Mouse (Mus musculus): ENCODE measurements around the gene Nos1ap. TPM values are rescaled to one million over a fixed set of nuclear protein-coding genes. Genes with fewer than 3 reads are reported as not detected.

The Nos1ap gene
- polyA plus RNA-seq, 1 experiment from 2014 or later, result 25.1 TPM

DNA sequence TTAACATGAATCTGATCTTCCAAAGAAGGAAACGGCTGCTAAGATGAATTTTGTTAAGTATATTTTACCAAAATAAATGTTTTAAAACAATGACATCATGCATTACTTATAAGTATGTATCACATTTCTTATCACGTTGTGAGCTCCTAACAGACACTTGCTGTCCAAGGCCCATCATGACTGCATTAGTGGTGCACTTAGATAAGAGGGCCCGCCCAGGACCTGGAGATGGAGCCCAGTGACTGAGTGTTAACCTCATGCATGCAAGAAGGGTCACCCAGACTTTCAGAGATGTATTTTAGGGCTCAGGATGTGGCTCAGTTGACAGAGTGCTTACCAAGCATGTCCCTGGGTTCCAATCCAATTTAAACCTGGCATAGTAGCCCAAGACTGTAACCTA, 20.6 kb upstream of the Nos1ap start:
- Histone ChIP-seq H3K4me3 (no peak overlapping the region), H3K36me3 (no peaks in the 10 kb centered on the region), H3K9me3 (no peaks in the 10 kb centered on the region), H3K27ac (peak overlapping the region; percentile 70), H3K27me3 (ENCODE audit: insufficient read depth, poor library complexity, severe bottlenecking) (no peaks in the 10 kb centered on the region), H3K4me1 (peaks cover 20% of the 10 kb centered on the region)
- 68% methylated on average over 3 of the region's 3 CpGs for WGBS
- DNase-seq (ENCODE audit: low spot score), result no peak

DNA sequence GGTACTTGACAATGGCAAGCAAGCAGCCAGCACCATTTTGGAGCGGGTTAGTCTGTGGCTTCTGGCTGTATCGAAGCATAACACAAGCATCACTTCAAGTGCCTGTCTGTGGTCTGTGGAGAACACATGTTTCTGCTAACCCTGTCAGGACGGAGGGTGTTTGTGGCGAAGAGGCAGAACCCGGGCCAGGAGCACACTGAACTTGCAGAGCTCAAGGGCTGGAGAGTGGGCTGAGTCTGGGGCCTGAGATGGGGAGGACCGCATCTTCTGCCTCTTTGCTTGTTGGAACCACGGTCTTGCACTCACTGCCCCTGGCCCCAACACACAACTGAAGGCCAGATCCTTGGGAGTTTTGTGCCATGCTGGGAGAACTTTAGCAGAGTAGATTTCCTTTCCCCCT, 20.2 kb upstream of the Nos1ap start:
- no peak for DNase-seq (ENCODE audit: low spot score)
- H3K27ac ChIP-seq, result peak overlapping the region; percentile 70
- no peaks in the 10 kb centered on the region for H3K9me3 ChIP-seq
- H3K27me3 ChIP-seq (ENCODE audit: insufficient read depth, poor library complexity, severe bottlenecking), result no peaks in the 10 kb centered on the region
- H3K4me3 ChIP-seq, result no peak overlapping the region
- no peaks in the 10 kb centered on the region for H3K36me3 ChIP-seq
- WGBS, result 51% methylated on average over 7 of the region's 7 CpGs
- H3K4me1 ChIP-seq, result peaks cover 24% of the 10 kb centered on the region

DNA sequence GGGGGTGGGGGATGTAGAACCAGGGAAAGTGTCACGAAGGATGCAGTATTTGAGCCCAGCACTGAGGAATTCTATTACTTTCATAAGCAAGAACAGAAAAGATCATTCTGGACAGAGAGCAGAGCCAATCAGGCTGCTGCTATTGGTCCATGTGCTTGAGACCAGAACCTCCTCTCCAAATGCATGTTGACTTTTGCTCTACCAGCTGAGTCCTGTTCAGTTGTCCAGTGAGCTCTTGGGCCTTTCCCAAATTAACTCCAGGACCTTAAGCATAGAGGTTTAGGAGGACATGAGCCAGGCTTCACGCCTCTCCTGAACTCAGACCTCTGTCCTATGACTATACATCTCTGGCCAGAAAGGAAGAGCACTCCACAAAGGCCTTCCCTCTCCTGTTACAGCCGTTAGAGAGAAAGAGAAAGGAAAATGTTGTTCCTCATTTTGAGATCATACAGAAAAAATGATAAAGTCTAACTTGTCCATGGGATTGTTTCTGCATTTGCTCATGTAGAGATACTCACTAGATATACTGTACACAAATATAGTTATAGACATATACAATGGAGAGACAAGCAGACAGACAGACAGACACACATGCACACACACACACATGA, 18.9 kb upstream of the Nos1ap start:
- Histone ChIP-seq H3K4me3 (no peak overlapping the region), H3K9me3 (no peaks in the 10 kb centered on the region), H3K4me1 (peaks cover 37% of the 10 kb centered on the region), H3K36me3 (no peaks in the 10 kb centered on the region), H3K27me3 (ENCODE audit: insufficient read depth, poor library complexity, severe bottlenecking) (no peaks in the 10 kb centered on the region), H3K27ac (no peak overlapping the region)
- no peak for DNase-seq (ENCODE audit: low spot score)
- WGBS, result 78% methylated on average over 3 of the region's 3 CpGs

DNA sequence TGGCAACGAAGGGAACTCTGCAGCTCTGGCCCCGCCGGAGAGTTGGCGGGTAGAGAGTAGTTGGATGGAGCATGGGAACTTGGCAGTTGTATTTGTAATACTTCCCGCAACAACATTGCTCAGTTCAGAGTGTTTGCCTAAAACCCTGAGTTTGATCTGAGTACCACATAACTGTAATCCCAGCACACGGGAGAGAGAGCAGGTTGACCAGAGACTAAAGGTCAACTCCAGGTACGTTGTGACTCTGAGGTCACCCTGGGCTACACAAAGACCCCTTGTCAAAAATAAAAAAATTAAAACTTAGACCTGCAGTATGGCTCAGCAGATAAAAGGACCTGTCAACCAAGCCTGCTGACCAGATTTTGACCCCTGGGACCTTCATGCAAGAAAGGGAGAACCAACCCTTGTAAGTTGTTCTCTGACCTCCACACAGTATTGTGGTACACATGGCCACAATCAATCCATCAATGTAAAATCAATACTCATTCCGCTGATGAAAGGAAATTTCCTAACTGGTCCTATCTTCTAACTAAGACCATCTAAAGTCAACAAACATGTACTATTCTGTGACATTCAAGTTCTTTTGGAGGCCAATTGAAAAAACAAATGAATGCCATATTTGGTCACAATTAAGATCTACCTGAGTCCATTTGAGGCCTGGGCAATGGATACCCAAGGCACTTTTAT, 17.7 kb upstream of the Nos1ap start:
- WGBS, result 87% methylated on average over 8 of the region's 8 CpGs
- Histone ChIP-seq H3K36me3 (no peaks in the 10 kb centered on the region), H3K4me1 (peaks cover 44% of the 10 kb centered on the region), H3K9me3 (no peaks in the 10 kb centered on the region), H3K27ac (no peak overlapping the region), H3K4me3 (no peak overlapping the region), H3K27me3 (ENCODE audit: insufficient read depth, poor library complexity, severe bottlenecking) (no peaks in the 10 kb centered on the region)
- no peak for DNase-seq (ENCODE audit: low spot score)

DNA sequence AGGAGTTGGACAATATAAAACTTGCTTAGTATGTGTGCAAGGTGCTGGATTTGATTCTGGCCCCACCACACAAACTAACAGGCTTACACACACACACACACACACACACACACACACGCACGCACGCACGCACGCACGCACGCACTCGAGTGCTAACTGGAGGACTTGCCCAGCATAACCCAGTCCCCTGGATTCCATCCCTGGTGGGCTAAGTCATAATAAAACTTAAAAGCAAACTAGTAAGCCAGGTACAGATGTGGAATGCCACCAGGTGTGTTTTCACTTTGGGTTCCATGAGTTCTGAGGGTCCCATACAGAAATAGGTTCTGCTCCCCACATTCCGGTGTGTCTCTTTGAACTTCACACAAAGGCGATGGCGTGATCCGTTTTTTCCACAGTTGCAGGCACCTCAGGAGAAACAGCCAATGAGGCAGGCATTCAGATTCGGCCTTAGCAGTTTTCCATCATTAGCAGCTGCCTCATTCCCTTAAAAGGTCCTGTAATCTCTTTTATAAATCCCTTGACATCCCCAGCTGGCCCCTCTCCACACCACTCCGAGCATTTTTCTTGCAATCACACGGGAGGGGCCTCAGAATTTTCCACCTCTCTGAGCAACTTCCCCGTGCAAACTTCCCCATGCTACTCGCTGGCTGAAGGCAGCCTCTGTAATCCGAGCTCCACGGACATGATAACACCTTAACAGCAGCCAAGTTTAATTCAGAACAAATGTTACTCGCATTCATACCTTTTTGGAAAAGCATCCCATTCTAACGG, 15.8 kb upstream of the Nos1ap start:
- WGBS, result 48% methylated on average over 21 of the region's 21 CpGs
- Histone ChIP-seq H3K27me3 (ENCODE audit: insufficient read depth, poor library complexity, severe bottlenecking) (no peaks in the 10 kb centered on the region), H3K27ac (peak overlapping the region; percentile 83), H3K9me3 (no peaks in the 10 kb centered on the region), H3K4me3 (no peak overlapping the region), H3K36me3 (no peaks in the 10 kb centered on the region), H3K4me1 (peaks cover 40% of the 10 kb centered on the region)
- DNase-seq (ENCODE audit: low spot score), result no peak

DNA sequence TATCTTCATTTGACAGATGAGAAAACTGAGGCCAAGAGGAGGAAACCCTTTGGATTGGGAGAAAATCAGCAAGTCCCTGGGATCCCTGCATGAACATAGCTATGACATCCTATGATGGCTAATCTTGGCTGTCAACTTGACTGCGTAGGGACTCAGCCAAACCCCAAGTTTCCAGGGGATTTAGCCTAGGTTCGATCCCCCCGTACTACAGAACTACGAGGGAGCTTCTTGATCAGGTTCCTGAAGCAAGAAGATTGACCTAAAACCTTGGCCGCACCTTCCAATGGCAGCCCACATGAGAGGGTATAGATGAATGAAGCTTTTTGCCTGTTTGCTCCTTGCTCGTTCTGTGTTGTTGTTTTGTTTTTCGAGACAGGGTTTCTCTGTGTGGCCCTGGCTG, 4.9 kb upstream of the Nos1ap start:
- no peaks in the 10 kb centered on the region for H3K27me3 ChIP-seq (ENCODE audit: insufficient read depth, poor library complexity, severe bottlenecking)
- H3K36me3 ChIP-seq, result no peaks in the 10 kb centered on the region
- no peak overlapping the region for H3K27ac ChIP-seq
- H3K9me3 ChIP-seq, result no peaks in the 10 kb centered on the region
- 90% methylated on average over 7 of the region's 7 CpGs for WGBS
- H3K4me3 ChIP-seq, result no peak overlapping the region
- H3K4me1 ChIP-seq, result peaks cover 5% of the 10 kb centered on the region; the same call in 1 of the 2 replicates
- DNase-seq (ENCODE audit: low spot score), result peak; percentile 68

DNA sequence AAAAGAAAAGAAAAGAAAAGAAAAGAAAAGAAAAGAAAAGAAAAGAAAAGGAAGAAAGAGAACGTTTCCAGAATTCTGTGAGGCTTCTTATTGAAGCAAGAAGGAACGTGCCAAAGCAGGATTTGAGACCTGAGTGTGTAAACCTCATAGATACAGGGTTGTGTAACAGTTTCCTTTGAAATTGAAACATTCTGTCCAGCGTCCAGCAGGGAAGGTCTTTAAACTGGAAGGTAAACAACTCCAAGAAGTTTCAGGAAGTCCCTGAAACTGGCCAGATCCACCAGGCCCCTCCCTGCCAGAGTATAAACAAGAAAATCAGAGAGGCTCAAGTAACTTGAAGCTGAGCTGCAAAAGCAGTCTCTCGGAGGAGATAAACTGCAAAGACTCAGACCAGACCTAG, 870 bp upstream of the Nos1ap start:
- 53% methylated on average over 4 of the region's 4 CpGs for WGBS
- DNase-seq (ENCODE audit: low spot score), result no peak
- no peak overlapping the region for H3K27ac ChIP-seq
- H3K4me3 ChIP-seq, result no peak overlapping the region
- H3K27me3 ChIP-seq (ENCODE audit: insufficient read depth, poor library complexity, severe bottlenecking), result no peaks in the 10 kb centered on the region
- peaks cover 33% of the 10 kb centered on the region for H3K4me1 ChIP-seq
- no peaks in the 10 kb centered on the region for H3K9me3 ChIP-seq
- peaks cover 9% of the 10 kb centered on the region for H3K36me3 ChIP-seq

DNA sequence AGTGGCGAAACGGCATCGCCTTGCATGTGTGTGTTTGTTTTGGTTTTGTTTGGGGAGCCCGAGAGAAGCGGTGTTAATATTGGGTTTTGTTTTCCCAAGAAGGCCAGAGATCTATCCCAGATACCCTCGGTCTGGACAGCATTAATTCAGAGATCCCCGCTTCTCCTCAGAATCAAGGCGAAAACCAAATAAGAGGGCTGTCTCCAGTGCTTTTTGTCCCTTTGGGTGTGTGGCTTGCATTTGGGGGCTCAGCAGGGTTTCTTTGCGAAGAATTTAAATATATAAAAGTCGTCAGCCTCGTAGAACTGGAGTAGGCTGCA, 340 bp upstream of the Nos1ap start:
- WGBS, result 5% methylated on average over 11 of the region's 11 CpGs
- H3K4me3 ChIP-seq, result peak overlapping the region; percentile 87
- peaks cover 14% of the 10 kb centered on the region for H3K36me3 ChIP-seq
- DNase-seq (ENCODE audit: low spot score), result no peak
- H3K27ac ChIP-seq, result peak overlapping the region; percentile 95
- H3K4me1 ChIP-seq, result peaks cover 33% of the 10 kb centered on the region
- no peaks in the 10 kb centered on the region for H3K9me3 ChIP-seq
- no peaks in the 10 kb centered on the region for H3K27me3 ChIP-seq (ENCODE audit: insufficient read depth, poor library complexity, severe bottlenecking)

DNA sequence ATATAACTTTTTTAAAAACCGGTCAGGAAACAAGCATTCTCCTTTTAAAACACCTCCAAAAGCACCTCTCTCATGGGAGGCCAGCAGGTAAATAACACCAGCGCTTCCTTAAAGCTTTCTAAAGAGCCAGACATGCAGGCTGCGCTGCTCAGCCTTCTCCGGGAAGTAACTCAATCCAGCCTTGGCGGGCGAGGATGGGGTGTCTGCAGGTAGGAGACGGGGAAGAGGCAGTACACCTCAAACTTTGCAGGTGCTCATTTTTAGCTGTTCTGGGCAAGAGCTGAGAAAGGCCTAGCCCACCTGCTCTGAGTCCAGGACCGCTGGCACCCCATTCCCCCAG, 812 bp downstream of the Nos1ap start:
- Histone ChIP-seq H3K4me1 (peaks cover 33% of the 10 kb centered on the region), H3K36me3 (peaks cover 26% of the 10 kb centered on the region), H3K27ac (peak overlapping the region; percentile 95), H3K9me3 (no peaks in the 10 kb centered on the region), H3K27me3 (ENCODE audit: insufficient read depth, poor library complexity, severe bottlenecking) (no peaks in the 10 kb centered on the region), H3K4me3 (peak overlapping the region; percentile 87)
- under 1% methylated on average over 8 of the region's 8 CpGs for WGBS
- no peak for DNase-seq (ENCODE audit: low spot score)

DNA sequence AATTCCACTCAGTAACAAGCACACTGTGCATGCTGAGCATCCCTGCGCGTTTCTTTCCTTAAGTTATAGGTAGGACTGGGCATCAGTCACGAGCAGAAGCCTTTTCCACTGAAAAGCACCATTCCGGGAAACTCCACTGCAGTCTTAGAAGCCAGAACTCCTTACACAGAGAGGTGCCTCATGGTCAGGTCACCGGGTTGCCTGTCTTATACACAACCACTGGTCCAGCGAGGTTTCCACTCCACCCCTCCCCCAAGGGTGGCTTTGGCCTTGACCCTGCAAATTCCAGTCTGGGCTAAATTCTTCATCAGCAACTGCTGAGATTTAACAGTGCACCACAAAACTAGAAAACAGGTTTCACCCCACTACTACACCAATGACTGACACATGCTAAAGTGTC, 1.3 kb downstream of the Nos1ap start:
- Histone ChIP-seq H3K9me3 (no peaks in the 10 kb centered on the region), H3K4me3 (peak overlapping the region; percentile 87), H3K36me3 (peaks cover 28% of the 10 kb centered on the region), H3K27me3 (ENCODE audit: insufficient read depth, poor library complexity, severe bottlenecking) (no peaks in the 10 kb centered on the region), H3K4me1 (peaks cover 33% of the 10 kb centered on the region), H3K27ac (peak overlapping the region; percentile 95; the same call in 1 of the 2 replicates)
- 35% methylated on average over 6 of the region's 6 CpGs for WGBS
- no peak for DNase-seq (ENCODE audit: low spot score)

DNA sequence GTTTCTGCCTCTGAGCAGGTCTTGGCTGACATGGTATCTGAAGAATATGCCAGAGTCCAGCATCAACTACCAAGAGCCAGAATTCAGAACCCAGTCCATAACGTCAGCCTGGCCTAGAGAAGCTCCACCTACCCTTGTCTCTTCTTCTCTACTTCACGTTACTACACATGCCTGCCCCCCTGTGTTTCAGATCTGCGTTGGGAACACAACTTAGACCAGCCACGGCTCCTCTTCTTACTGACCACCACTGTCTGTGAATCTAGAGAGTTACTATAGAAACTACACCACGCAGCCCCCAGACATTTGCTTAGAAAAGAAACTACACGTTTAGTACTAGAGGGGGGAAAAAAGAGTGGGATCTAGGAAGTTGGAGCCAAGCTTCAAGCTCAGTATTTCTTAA, 2.9 kb downstream of the Nos1ap start:
- peaks cover 28% of the 10 kb centered on the region for H3K36me3 ChIP-seq
- peaks cover 46% of the 10 kb centered on the region for H3K4me1 ChIP-seq
- WGBS, result 75% methylated on average over 6 of the region's 6 CpGs
- no peaks in the 10 kb centered on the region for H3K9me3 ChIP-seq
- DNase-seq (ENCODE audit: low spot score), result no peak
- H3K4me3 ChIP-seq, result peak overlapping the region; percentile 8; the same call in 1 of the 2 replicates
- H3K27me3 ChIP-seq (ENCODE audit: insufficient read depth, poor library complexity, severe bottlenecking), result no peaks in the 10 kb centered on the region
- no peak overlapping the region for H3K27ac ChIP-seq

DNA sequence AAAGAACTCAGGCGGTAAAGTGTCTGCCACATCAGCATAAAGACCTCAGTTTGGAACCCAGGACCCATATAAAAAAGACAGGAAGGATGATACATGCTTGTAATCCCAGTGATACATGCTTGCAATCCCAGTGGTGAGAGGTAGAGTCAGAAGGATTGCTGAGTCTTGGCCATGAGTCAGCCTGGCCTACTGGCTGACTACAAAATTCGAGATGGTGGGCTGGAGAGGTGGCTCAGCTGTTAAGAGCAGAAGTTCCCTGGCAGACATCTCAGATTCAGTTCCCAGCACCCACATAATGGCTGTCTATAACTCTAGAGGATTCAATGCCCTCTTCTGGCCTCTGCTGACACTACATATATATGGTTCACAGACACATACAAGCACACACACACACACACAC, 5.7 kb downstream of the Nos1ap start:
- Histone ChIP-seq H3K4me3 (no peak overlapping the region), H3K9me3 (no peaks in the 10 kb centered on the region), H3K4me1 (peaks cover 58% of the 10 kb centered on the region), H3K36me3 (peaks cover 28% of the 10 kb centered on the region), H3K27me3 (ENCODE audit: insufficient read depth, poor library complexity, severe bottlenecking) (no peaks in the 10 kb centered on the region), H3K27ac (no peak overlapping the region)
- no peak for DNase-seq (ENCODE audit: low spot score)
- WGBS, result 81% methylated on average over 2 of the region's 2 CpGs

DNA sequence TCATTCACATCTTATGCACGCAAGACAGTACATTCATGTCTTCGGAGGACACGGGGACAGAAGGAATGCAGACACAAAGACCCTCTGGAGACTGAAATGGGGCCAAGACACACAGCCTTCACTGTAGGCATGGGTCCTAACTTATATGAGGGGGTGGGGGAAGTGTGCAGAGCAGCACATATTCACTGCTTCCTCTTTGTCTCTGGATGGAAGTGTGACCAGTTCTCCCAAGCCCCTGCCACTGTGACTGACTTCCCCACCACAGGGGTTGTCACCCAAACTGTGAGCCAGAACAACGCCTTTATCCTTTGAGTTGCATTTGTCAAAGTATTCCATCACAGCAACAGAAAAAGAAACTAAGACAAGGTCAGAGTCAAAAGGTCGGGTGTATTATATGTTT, 7.3 kb downstream of the Nos1ap start:
- Histone ChIP-seq H3K9me3 (no peaks in the 10 kb centered on the region), H3K4me1 (peaks cover 50% of the 10 kb centered on the region), H3K27me3 (ENCODE audit: insufficient read depth, poor library complexity, severe bottlenecking) (no peaks in the 10 kb centered on the region), H3K36me3 (peaks cover 28% of the 10 kb centered on the region), H3K27ac (0 out of 2 replicates have a peak overlapping the region, but pooled peaks have one; percentile 52), H3K4me3 (no peak overlapping the region)
- WGBS, result 85% methylated on average over 5 of the region's 5 CpGs
- no peak for DNase-seq (ENCODE audit: low spot score)
